Mouse (Mus musculus) adrenal gland (tissue): ENCODE measurements around the gene Nit1.

ENCODE experiments used
- intact Hi-C: fragments of 180-260 bp; cut with DNase I; formaldehyde crosslinking; loops from one replicate; pipeline ENCODE4 v1.15.1; 2025
- long read RNA-seq, 2 experiments: library from polyadenylated mRNA; unstranded; transcript quantifications; one replicate each; pipeline ENCODE4 v2.0.0; 2020; ENCODE audit warnings: borderline replicate concordance in 1 of 2; ENCODE audit not compliant: insufficient replicate concordance in 1 of 2

Nit1 gene
- long read RNA-seq, experiment 1, transcript Nit1-201 (7 exons, 3,041 nt), result minor isoform, 6 of 39 reads
- long read RNA-seq, experiment 1, transcript Nit1-202 (7 exons, 1,335 nt), result major isoform, 15 of 39 reads
- long read RNA-seq, experiment 1, partial matches to known transcripts, result 8 of 39 reads
- long read RNA-seq, experiment 1, other reads (novel, unspliced or antisense), result 9 of 39 reads
- long read RNA-seq, experiment 2, transcript Nit1-201 (7 exons, 3,041 nt), result minor isoform, 13 of 60 reads
- long read RNA-seq, experiment 2, transcript Nit1-202 (7 exons, 1,335 nt), result major isoform, 29 of 60 reads
- long read RNA-seq, experiment 2, partial matches to known transcripts, result 9 of 60 reads
- long read RNA-seq, experiment 2, other reads (novel, unspliced or antisense), result 8 of 60 reads

DNA sequence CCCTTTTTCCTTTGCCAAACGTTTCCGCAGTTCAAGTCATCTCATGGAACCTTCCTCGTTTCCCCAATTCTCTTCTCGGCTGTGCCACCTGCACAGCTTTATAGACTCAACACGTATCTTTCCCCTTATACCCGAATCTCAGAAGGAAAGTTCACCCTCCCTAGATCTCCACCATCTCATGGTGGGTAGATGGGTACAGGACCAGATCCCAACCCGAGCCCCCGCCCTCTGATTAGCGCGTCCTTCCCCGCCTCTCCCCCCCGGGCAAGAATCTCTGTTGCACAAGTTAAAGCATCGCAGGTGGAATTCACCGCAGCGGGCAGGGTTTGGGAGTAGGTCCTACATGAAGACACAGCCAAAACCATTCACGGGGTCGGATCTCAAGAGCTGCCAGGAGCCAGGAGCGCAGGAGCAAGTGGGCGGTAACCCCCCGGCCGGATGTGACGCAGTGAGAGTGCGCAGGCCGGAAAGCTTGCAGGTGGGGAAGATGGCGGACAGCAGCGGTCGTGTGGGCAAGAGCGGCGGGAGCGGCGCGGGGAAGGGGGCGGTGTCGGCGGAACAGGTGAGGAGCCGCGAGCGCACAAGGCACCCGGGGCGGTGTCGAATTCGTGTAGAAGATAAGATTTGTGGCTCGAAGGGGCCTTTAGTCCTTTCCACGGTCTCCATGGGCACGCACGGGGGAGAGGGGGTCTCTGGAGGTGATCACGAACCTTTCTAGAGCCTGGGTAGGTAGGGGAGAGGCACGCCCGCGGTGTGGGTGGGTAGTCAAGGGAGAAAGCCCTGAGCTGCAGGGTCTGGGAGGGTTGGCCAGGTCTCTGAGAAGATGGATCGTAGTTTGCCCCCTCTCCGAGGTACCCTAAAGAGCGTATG, at the start of gene Nit1, which contains the start of gene Pfdn2:
TSS of gene Nit1 (minus strand) at position 422 of the 870 bp plus-strand sequence.
TSS of gene Pfdn2 (plus strand) at position 446 of the 870 bp plus-strand sequence.
- intact Hi-C loops, result no loop called here

DNA sequence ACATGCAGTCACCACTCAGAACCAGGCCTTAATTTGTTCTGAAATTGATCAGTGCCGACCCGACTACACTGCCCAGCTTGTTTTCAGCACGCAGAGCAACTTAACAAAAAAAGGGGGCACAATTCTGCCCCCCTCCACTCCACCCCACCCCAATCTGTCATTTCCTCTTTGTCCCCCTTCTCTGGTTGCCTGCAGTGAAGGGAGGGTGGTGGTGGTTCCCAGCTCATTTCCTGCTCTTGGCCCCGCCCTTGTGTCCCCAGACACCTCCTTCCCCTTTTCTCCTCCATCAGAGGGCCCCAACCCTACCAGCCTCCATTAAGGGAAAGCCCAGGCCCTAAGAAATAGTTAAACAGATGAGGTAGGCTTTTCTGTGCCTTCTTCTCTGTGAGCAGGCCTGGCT, 44.7 kb upstream of the Nit1 start:
- intact Hi-C loops, result no loop called here

DNA sequence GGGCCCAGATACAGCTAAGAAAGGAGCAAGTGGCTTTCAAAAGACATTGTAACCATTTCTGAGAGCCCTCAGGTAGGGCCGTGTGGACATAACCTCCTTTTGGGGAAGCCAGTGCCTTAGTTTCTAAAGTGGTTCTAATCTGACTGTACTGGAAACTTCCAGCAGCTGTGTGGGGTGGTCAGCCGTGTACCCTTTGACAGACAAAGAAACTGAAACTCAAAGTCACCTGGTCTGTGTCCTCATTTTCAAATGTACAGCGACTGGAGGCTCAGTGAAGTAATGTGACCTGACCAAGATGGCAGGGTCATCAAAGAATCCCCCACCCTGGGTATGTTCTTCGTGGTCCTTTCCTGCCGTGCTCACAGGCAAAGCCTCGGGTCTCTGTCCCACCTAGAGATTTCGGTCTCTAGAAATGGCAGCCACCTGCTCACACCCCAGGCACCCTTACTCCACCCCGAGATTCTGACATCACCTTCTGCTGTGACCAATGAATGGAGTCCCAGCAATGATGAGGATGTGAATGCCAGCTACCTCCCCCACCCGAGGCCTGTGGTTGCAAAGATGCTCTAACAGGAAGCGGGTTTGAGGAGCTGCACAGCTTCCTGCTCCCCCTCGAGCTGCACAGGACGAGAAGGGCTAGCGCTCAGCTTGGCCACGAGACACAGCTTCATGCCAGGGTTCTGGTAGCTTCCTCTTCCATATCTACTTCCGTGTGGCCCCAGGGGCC, 43.1 kb upstream of the Nit1 start, which contains the start of gene Arhgap30:
TSS of gene Arhgap30 (plus strand) at position 579 of the 727 bp plus-strand sequence.
- intact Hi-C loops, result no loop called here

DNA sequence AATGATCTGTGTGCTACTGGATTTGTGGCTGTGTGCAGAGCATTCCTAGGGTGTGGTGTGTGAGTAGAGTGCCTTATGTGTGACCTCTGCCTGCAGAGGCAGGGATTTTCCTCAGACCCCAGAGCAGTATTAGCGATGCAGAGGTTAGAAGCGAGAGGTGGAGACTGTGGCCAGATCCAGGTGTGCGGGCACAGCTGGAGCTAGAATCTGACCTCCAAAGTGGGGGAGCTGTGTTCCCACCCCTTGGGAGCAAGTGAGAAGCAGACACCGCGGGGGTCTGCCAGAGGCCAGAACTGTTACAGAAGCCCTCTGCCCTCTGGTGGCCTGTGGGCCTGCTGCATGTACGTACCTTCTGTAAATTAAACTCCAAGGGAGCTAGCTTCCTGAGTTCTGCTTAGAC, 41.7 kb upstream of the Nit1 start:
- intact Hi-C loops, result no loop called here

DNA sequence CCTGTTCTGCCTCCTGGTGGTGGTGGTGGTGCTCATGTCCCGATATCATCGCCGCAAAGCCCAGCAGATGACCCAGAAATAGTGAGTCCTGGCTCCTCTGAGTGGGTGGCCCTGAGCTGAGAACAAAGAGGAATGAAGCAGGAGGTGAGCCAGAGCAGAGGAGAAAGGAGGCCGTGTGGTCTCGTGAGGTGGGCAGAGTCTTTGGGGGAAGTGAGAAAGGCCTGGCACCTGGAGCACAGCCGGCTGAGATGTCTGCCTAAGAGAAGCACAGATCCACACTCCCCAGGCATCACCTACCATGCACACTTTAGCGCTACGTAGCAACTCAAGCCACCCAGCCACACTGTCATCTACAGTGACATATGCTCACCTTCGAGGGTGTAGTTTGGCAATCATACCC, 39.7 kb upstream of the Nit1 start:
- intact Hi-C loops, result no loop called here

DNA sequence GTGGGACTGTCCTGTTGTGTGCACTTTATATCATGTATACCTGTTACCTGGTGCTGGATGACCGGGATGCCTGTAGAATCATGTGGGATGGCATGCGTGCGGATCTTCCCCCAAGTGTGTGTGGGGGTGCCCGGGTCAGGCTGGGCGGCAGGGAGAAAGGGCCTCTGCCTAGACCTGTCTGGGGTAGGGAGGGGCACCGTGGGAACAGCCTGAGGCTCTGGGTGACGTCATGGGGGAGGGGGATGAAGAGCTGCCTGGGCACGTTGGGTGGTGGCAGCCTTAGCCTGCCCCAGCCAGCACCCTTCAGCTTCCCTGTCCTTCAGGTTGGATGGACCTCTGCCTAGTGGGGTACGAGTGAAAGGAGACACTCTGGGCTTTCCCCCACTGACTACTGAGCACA, 38.9 kb upstream of the Nit1 start:
- intact Hi-C loops, result no loop called here

DNA sequence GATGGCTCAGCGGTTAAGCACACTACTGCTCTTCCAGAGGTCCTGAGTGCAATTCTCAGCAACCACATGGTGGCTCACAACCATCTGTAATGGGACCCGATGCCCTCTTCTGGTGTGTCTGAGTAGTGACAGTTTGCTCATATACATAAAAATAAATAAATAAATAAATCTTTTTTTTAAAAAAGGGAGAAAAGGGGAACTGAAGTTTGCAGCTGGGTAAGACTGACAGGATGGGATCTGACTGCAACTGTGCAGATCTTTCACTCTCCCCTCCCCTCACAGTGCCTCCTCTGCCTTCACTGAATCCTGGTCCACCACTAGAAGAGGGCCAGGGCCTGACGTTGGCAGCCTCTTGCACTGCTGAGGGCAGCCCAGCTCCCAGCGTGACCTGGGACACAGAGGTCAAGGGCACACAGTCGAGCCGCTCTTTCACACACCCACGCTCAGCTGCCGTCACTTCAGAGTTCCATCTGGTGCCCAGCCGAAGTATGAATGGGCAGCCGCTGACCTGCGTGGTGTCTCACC, 36.7 kb upstream of the Nit1 start:
- intact Hi-C loops, result no loop called here

DNA sequence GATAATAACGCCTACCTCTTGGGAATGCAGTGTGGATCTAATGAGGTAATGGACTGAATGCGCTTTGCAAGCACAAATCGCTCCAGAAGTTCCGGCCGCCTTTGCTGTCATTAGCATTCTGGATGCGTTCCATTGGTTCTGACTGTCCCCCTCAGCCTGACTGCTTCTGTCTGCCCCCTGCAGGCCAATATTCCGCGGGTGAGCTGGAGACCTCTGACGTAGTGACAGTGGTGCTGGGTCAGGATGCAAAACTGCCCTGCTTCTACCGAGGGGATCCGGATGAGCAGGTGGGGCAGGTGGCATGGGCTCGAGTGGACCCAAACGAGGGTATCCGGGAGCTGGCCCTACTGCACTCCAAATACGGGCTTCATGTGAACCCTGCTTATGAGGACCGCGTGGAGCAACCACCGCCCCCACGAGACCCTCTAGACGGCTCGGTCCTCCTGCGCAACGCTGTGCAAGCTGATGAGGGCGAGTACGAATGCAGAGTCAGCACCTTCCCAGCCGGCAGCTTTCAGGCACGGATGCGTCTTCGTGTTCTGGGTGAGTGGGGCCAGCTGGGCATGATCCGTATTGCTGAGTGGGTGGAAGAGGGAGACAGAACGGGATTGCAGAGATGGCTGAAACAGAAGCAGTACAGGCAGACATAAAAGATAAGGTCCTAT, 34.6 kb upstream of the Nit1 start:
- intact Hi-C loops, result no loop called here

DNA sequence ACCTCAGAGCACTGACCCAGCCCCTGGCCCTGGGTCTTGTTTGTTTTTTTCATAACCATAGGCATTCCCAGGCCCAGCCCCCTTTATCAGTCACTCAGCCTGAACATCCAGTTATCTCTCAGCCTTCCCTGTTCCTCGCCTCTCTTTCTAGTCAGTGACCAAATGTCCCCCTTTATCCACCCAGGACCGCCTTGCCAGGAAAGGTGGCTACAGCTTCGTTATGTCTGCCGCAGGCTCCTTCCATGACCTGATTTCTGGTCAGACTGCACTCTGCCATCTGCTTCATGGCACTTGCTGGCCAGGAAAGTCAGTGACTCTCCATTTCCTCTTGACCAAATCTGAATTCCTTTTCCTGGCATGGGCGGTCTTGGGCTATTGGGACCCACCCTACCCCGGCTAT, 32.9 kb upstream of the Nit1 start:
- intact Hi-C loops, result no loop called here

DNA sequence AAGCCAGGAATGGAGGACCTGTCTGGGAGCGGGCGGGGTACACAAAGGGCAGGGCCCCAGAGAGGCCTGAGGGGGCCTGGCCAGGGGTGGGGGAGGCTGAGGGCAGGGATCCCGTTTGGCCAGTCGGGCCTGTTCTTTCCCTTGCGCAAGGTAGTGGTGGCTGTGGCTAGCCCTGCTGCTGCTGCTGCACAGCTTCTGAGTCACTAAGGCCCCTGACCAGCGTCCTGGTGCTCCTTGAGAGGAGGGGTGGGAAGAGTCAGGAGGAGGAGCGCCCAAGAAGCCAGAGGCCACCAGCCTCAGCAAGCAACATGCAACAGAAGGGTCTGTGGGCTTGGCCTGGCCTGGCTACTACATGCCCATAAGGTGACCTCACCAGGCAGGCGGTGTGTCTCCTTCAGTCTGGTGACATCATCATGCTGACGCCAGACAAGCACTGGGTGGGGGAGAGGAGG, 30.2 kb upstream of the Nit1 start:
- intact Hi-C loops, result no loop called here

DNA sequence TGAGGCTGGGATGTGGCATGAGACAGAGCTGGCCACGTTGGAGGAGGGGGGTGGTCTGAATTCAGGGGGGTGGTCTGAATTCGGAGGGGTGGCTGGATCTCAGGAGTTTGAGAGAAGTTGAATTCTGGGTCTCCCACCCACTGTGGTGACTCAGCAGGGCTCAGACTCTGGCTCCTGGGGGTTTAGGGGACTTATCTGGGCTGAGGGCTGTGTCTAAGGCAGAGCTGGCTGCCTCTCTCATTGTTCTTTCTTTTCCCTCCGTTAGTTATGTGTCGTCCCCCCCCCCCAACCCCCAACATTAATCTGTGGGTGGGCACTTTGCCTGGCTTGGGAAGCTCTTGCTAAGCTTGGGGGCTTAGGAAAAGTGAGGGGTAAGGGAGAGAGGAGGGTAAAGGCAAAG, 28.5 kb upstream of the Nit1 start:
- intact Hi-C loops, result loop anchor here (5.0 kb wide), 1 partner anchor 33 kb away; no protein-coding TSS in a partner anchor

DNA sequence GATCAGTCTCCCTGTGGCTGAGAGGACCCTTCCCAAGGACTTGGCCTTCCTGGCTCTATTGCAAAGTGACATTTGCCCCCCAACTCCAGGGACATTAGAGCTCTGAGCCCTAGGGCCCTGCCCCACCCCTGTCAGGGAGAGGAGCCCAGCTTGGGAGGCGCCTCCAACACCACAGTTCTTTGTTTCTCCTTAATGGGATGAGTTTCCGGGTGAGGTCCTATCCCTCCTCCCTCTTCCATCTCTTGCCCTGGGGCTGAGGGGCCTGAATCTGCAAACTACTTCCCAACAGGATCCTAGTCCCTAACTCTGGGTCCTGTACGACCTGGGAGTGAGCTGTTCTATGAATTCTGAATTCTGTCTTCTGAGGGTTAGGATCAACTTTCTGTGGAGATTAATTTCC, 27.4 kb upstream of the Nit1 start:
- intact Hi-C loops, result loop anchor here (5.0 kb wide), 1 partner anchor 34 kb away; no protein-coding TSS in a partner anchor

DNA sequence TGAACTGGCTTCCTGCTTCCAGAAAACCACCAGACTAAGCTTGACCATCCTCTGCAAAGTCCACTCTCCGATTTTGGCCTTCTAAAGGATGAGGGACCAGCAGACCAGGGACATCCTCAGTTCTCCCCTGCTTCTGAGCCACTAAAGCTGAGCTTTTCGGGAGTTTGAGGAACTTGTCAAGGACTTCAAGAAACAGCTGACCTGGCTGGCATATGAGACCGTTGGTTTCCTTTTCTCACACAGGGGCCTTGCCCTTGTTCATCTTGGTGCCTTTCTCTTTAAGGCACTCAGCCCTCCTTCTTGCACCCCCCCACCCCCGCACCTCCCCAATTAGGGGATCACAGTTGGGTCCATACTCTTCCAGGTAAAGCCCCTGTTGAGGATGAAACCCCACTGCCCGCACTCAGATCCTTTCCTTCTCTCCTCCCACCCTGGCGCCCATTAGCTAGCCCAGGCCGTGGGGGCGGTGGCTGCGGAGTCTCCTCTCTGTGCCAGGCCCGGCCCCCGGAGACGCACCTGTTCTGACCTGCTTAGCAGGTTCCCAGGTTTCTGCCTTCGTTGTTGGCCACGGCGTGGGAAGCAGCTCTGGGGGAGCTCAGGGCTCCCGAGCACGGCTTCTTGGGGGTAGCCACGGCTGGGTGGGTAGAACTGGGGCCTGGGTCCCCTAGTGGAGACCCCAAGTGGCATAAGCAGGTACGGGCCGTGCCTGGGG, 24.6 kb upstream of the Nit1 start, which contains the start of gene Nectin4:
TSS of gene Nectin4 (plus strand) at position 255 of the 712 bp plus-strand sequence.
- intact Hi-C loops, result loop anchor here (5.0 kb wide), 1 partner anchor 37 kb away; no protein-coding TSS in a partner anchor

DNA sequence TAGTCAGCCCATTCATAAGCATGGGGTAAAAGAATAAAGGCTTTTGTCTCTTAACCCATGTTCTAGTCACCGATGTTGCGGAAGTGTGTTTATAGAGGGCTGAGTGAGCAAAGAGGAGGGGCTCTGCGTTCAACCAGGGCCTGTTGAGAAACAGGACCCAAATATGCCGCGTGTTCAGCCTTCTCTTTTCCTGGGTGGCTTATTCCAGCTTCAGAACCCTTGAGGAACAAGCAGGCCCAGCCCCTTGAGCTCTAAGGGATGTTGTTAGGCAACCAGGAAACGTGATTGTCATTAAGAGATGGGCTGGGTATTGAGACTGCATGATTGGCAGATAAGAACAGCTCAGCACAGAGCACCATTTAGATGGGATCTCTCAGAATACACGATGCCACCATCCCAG, 20.5 kb upstream of the Nit1 start:
- intact Hi-C loops, result no loop called here

DNA sequence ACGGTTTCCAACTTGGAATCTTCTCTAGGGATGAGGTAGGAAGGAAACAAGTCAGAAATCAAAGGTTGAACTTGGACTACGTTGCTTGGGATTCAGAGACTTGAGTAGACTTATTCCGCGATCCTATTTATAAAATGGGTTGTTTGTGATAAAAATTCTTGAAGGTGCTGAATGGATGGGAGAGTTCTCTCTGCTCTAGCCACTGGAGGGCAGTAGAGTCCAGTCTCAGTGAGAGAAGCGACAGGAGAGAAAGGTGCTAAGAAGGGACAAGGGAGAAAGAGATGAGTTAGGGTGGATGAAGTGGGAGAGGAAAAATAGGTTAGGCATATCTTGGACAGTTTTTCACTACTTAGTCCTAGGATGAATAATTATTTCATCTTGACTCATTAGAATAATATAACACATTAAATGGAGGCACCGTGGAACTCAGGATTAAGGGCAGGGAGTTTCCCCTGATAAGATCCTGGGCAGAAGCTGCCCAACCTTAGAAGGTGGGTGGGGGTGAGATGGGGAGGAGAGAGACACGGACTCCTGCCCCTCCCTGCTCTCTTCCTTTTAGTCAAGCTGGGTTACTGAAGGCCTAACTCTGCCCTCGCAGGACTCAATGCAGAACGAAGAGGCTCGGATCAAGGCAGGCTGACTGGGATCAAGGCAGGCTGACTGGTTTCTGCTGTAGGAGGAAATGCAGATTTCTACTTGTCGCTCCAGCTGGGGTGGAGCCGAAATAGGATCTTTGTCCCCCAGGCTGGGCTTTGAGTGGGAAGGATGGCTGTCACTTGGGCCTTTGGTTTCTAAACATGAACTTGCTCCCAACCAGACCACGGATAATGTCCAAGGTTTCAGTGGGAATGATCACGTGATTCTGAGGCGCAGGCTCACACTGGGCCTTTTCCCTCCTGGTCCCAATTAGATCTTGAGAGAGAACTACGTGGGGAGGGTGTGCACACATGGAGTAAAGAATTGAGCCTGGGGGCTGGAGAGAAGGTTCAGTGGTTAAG, 16.0 kb upstream of the Nit1 start:
- intact Hi-C loops, result loop anchor here (2.0 to 5.0 kb wide), 2 partner anchors 117 to 206 kb away; no protein-coding TSS in a partner anchor

DNA sequence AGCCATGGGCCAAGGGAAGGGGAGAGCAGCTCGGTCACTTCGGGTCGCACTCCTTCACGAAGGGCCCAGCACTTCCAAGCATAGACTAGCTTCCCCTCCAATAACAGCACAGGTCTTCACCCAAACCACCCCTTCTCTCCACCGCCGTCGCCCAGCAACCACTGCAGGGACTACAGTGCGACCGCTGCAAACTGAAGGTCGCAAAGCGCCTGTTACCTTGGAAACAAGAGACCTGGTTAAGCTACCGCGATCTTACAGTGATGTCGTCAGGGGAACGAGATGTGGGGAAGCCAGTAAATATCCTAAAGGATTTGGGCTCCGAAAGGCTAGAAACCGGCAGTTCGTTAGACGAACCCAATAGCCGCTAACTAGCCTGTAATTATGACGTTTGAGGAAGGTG, 15.2 kb upstream of the Nit1 start, which contains the start of gene Klhdc9:
TSS of gene Klhdc9 (minus strand) at position 143 of the 400 bp plus-strand sequence.
- intact Hi-C loops, result loop anchor here (2.0 to 5.0 kb wide), 2 partner anchors 118 to 207 kb away; no protein-coding TSS in a partner anchor

DNA sequence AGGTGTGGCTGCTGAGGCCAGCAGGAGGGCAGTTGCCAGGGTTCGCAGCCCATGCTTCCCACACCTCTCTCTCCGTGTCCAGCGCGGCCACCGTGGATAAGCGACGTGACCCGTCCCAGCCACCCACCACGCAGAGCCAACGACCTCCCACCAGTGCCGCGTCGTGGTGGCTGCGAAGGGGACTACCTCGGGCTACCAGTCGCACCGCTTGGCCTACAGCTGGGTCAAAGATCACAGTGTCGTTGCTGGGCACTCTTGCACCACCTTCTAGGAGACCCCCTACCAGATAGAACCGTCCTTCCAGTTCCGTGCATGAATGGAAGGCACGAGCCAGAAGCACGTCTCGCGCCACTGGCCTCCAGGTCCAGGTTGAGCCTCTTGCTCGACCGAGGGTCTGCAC, 14.8 kb upstream of the Nit1 start:
- intact Hi-C loops, result loop anchor here (2.0 to 5.0 kb wide), 2 partner anchors 119 to 207 kb away; no protein-coding TSS in a partner anchor

DNA sequence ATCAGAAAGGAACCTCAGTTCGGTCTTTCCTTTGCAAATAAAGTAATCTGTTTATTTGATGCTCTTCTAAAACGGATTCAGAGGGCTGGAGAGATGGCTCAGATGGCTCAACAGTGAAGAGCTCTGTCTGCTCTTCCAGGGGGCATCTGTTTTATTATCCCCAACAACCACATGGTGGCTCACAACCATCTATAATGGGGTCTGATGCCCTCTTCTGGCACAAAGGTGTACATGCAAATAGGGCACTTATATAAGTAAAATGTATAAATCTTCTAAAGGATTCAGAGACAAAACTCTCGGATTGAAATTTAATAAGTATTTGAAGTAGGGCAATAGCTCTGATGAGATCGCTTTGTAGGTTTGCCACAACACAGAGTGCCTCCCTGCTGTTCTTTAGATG, 13.0 kb upstream of the Nit1 start:
- intact Hi-C loops, result no loop called here
